ENCODE assay signal across 13 mouse cellular contexts in genomic region chr12:109617126-109617525, GRCm38 (mm10). TPM values are rescaled to one million over a fixed set of nuclear protein-coding genes. Genes with fewer than 3 reads are reported as not detected.
A peak's percentile ranks its signal among the peaks of the same experiment; 100 is the strongest.
DNase-seq lines count a peak whose midpoint lies in the region; ATAC-seq and TF ChIP-seq lines count a peak whose summit lies in the region.
"Had no signal": no experiment of that assay in that cellular context is flagged by ENCODE, and none has a peak within 500 bp of the region (broad histone marks: within the 10 kb centered on the region; RNA-seq: fewer than 3 reads in every experiment).

No protein-coding gene starts in this region.

- TF ChIP-seq CTCF in hindbrain, postnatal 0 days (IDR thresholded peaks at IDR 0.05; ENCODE audit: low read depth): no peak

- ATAC-seq in limb, embryonic 12.5 days (ENCODE audit: insufficient number of reproducible peaks, insufficient read depth, low FRiP score, low TSS enrichment, low read depth): no peak
- ATAC-seq in embryonic facial prominence, embryonic 12.5 days (ENCODE audit: insufficient number of reproducible peaks, insufficient read depth, low FRiP score, low TSS enrichment): no peak; the same call in 1 of the 2 replicates
- ATAC-seq in hindbrain, postnatal 0 days: peak; percentile 36; the same call in 1 of the 2 replicates

- no peak overlapping the region for H3K27ac ChIP-seq in limb, embryonic 12.5 days
- H3K27ac ChIP-seq in limb, embryonic 10.5 days: no peak overlapping the region
- H3K27ac ChIP-seq in embryonic facial prominence, embryonic 12.5 days: no peak overlapping the region
- no peak overlapping the region for H3K27ac ChIP-seq in hindbrain, postnatal 0 days
- H3K27ac ChIP-seq: liver, embryonic 14.5 days had no signal

- peaks cover 17% of the 10 kb centered on the region for H3K4me1 ChIP-seq in limb, embryonic 12.5 days (replicated peaks)
- peaks cover 31% of the 10 kb centered on the region for H3K4me1 ChIP-seq in limb, embryonic 10.5 days
- peaks cover 4% of the 10 kb centered on the region; the same call in 1 of the 2 replicates for H3K4me1 ChIP-seq in embryonic facial prominence, embryonic 12.5 days
- H3K4me1 ChIP-seq in hindbrain, postnatal 0 days (ENCODE audit: insufficient read depth, low read length): no peaks in the 10 kb centered on the region

- peak overlapping the region; percentile 23; the same call in 1 of the 2 replicates for H3K9ac ChIP-seq in limb, embryonic 12.5 days (replicated peaks)
- no peak overlapping the region for H3K9ac ChIP-seq in embryonic facial prominence, embryonic 12.5 days
- no peak overlapping the region for H3K9ac ChIP-seq in hindbrain, postnatal 0 days (replicated peaks; ENCODE audit: low read length)
- H3K9ac ChIP-seq: liver, embryonic 14.5 days had no signal

- WGBS in limb, embryonic 12.5 days: 45% methylated on average over 15 of the region's 15 CpGs
- 60% methylated on average over 15 of the region's 15 CpGs for WGBS in limb, embryonic 10.5 days
- WGBS in embryonic facial prominence, embryonic 12.5 days: 46% methylated on average over 15 of the region's 15 CpGs
- WGBS in hindbrain, postnatal 0 days: 14% methylated on average over 15 of the region's 15 CpGs

- no peaks in the 10 kb centered on the region for H3K9me3 ChIP-seq in limb, embryonic 12.5 days
- H3K9me3 ChIP-seq in limb, embryonic 10.5 days (replicated peaks): no peaks in the 10 kb centered on the region
- no peaks in the 10 kb centered on the region for H3K9me3 ChIP-seq in embryonic facial prominence, embryonic 12.5 days
- no peaks in the 10 kb centered on the region for H3K9me3 ChIP-seq in hindbrain, postnatal 0 days (ENCODE audit: low read length)

- H3K36me3 ChIP-seq in limb, embryonic 12.5 days: peaks cover 51% of the 10 kb centered on the region
- peaks cover 82% of the 10 kb centered on the region for H3K36me3 ChIP-seq in limb, embryonic 10.5 days
- peaks cover 33% of the 10 kb centered on the region for H3K36me3 ChIP-seq in embryonic facial prominence, embryonic 12.5 days
- H3K36me3 ChIP-seq in hindbrain, postnatal 0 days (ENCODE audit: insufficient read depth, low read length): peaks cover 9% of the 10 kb centered on the region; the same call in 1 of the 2 replicates

- peaks cover 19% of the 10 kb centered on the region for H3K27me3 ChIP-seq in limb, embryonic 12.5 days
- 0 out of 2 replicates have a peak, but pooled peaks cover 4% of the 10 kb centered on the region for H3K27me3 ChIP-seq in limb, embryonic 10.5 days (ENCODE audit: low read depth, poor library complexity, severe bottlenecking)
- 0 out of 2 replicates have a peak, but pooled peaks cover 3% of the 10 kb centered on the region for H3K27me3 ChIP-seq in embryonic facial prominence, embryonic 12.5 days
- H3K27me3 ChIP-seq in hindbrain, postnatal 0 days (ENCODE audit: insufficient read depth, low read length): no peaks in the 10 kb centered on the region
- H3K27me3 ChIP-seq: CH12.LX had no signal

- H3K4me2 ChIP-seq in limb, embryonic 12.5 days: peak overlapping the region; percentile 30
- H3K4me2 ChIP-seq in embryonic facial prominence, embryonic 12.5 days (replicated peaks): peak overlapping the region; percentile 21; the same call in 1 of the 2 replicates
- 0 out of 2 replicates have a peak overlapping the region, but pooled peaks have one; percentile 23 for H3K4me2 ChIP-seq in hindbrain, postnatal 0 days (ENCODE audit: low read depth, low read length)

- H3K4me3 ChIP-seq in limb, embryonic 12.5 days (replicated peaks): no peak overlapping the region
- H3K4me3 ChIP-seq in limb, embryonic 10.5 days: no peak overlapping the region
- H3K4me3 ChIP-seq in embryonic facial prominence, embryonic 12.5 days: no peak overlapping the region
- no peak overlapping the region for H3K4me3 ChIP-seq in hindbrain, postnatal 0 days (ENCODE audit: low read length)

- no peak for DNase-seq in limb, embryonic 10.5 days (ENCODE audit: low spot score)
- DNase-seq in hindbrain, postnatal 0 days (ENCODE audit: low spot score): no peak
- DNase-seq in retina, postnatal 1 day: peak; percentile 84
- no peak for DNase-seq in ovary, postnatal 14 days (ENCODE audit: low spot score)
- DNase-seq in spleen, adult 18-20 months: no peak
- DNase-seq in cerebellum, adult 18-20 months: no peak
- DNase-seq: right cerebral cortex, adult 18-20 months had no signal

RNA-seq across cellular contexts. Expression of gene Rtl1, which starts 17.0 kb away (rescaled TPM):
- polyA plus RNA-seq in limb, embryonic 12.5 days (2016; fragmentation: Nextera tagmentation; extraction: Ambion mirVana): 1.5 and 1.7 TPM in 2 replicates
- 0.69 and 0.74 TPM in 2 replicates for polyA plus RNA-seq in limb, embryonic 10.5 days (2016; fragmentation: Nextera tagmentation; extraction: Ambion mirVana)
- 2.2 and 2.9 TPM in 2 replicates for polyA plus RNA-seq in embryonic facial prominence, embryonic 12.5 days (2016; fragmentation: Nextera tagmentation; extraction: Ambion mirVana)
- total RNA-seq in hindbrain, postnatal 0 days (2014; rRNA removed): 1.4 and 1.9 TPM in 2 replicates
- 0.81 and 1.3 TPM in 2 replicates for polyA plus RNA-seq in hindbrain, postnatal 0 days (2015; fragmentation: Nextera tagmentation; extraction: Ambion mirVana)
- total RNA-seq: CH12.LX; common myeloid progenitor, adult 5-6 weeks had no signal
- polyA plus RNA-seq: large intestine, adult 2 months had no signal
